Mouse (Mus musculus) ES-Bruce4 (cell line): Measurements from ENCODE around the gene Rab11fip3.

Source experiments
- CTCF ChIP-seq: IDR thresholded peaks from one replicate; pipeline ENCODE4 v1.8.1; 2011; ENCODE audit warnings: low read depth, low read length
- EP300 ChIP-seq: IDR thresholded peaks from 2 replicates; pipeline ENCODE4 v1.6.1; 2011; ENCODE audit warnings: low read depth, low read length; ENCODE audit not compliant: insufficient read depth
- POLR2A ChIP-seq: IDR thresholded peaks from one replicate; pipeline ENCODE4 v1.8.1; 2011; ENCODE audit warnings: low read length; ENCODE audit not compliant: insufficient read depth

- TF ChIP-seq CTCF = no peak
- no peak for TF ChIP-seq POLR2A
- TF ChIP-seq EP300 = no peak
These were observed 106.9 kb downstream of the Rab11fip3 start for GRCm38 (mm10) chr17:25962413-25962905.
